Mouse (Mus musculus): ENCODE measurements around the gene Cpt1b. TPM values are rescaled to one million over a fixed set of nuclear protein-coding genes. Genes with fewer than 3 reads are reported as not detected.
A peak's percentile ranks its signal among the peaks of the same experiment; 100 is the strongest.

Gene Cpt1b
- total and polyA plus RNA-seq, 2 experiments from 2014 or later, result 2.2 to 2.4 TPM

DNA sequence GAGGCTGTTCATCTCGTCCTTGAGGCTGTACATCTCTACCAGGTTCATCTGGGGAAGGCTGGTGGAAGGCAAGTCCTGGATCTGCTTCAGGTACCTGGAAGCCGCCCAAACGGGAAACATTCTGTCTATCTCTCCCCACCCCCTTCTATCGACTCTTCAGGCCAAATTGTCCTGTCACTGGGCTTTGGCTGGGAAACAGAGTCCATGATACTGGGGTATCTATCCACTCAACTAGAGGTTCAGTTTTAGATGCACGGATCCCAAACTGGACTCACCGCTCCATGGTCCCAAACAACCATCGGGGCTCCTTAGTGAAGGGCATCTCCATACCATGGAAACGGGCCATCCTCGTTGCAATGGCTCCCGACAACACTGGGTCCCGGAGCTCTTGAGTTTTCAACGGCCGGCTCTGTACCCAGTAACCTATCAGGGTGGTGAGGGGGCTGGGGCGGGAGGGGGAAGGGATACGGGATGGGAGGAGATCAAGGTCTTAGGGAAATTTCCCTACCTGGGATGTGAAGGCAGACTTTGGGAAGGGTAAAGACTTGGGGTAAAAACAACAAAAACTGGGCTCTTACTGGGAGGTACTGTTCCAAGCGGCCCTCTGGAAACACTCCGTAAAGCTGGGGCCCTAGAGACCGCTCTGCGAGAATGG is 2.6 kb upstream of the Cpt1b start:
- no peak for DNase-seq (ENCODE audit: low spot score)
- H3K36me3 ChIP-seq (ENCODE audit: insufficient read depth, low read length), result peaks cover 24% of the 10 kb centered on the region
- no peak for ATAC-seq (ENCODE audit: low FRiP score)
- 83% methylated on average over 19 of the region's 19 CpGs for WGBS
- H3K4me1 ChIP-seq (ENCODE audit: insufficient read depth, low read length), result 0 out of 2 replicates have a peak, but pooled peaks cover 2% of the 10 kb centered on the region
- no peak for TF ChIP-seq CTCF (IDR thresholded peaks at IDR 0.05)
- H3K9me3 ChIP-seq (ENCODE audit: low read length), result no peaks in the 10 kb centered on the region
- H3K27me3 ChIP-seq (ENCODE audit: insufficient read depth, low read length), result no peaks in the 10 kb centered on the region
- H3K4me3 ChIP-seq (ENCODE audit: low read depth, low read length), result peak overlapping the region; percentile 76
- peak overlapping the region; percentile 96 for H3K4me2 ChIP-seq (ENCODE audit: low read depth, low read length, poor library complexity, severe bottlenecking)
- peak overlapping the region; percentile 66 for H3K9ac ChIP-seq (replicated peaks; ENCODE audit: low read length, poor library complexity, severe bottlenecking)
- no peak overlapping the region for H3K27ac ChIP-seq (ENCODE audit: low read depth, low read length)

- DNase-seq (ENCODE audit: low spot score), result no peak
- Histone ChIP-seq H3K27ac (ENCODE audit: low read depth, low read length) (no peak overlapping the region), H3K36me3 (ENCODE audit: insufficient read depth, low read length) (peaks cover 24% of the 10 kb centered on the region), H3K4me1 (ENCODE audit: insufficient read depth, low read length) (0 out of 2 replicates have a peak, but pooled peaks cover under 1% of the 10 kb centered on the region), H3K9ac (replicated peaks; ENCODE audit: low read length, poor library complexity, severe bottlenecking) (no peak overlapping the region), H3K9me3 (ENCODE audit: low read length) (no peaks in the 10 kb centered on the region), H3K27me3 (ENCODE audit: insufficient read depth, low read length) (no peaks in the 10 kb centered on the region), H3K4me2 (ENCODE audit: low read depth, low read length, poor library complexity, severe bottlenecking) (no peak overlapping the region), H3K4me3 (ENCODE audit: low read depth, low read length) (no peak overlapping the region)
- ATAC-seq (ENCODE audit: low FRiP score), result no peak
- no peak for TF ChIP-seq CTCF (IDR thresholded peaks at IDR 0.05)
- 87% methylated on average over 10 of the region's 10 CpGs for WGBS
Measured at GRCm38 (mm10) chr15:89426716-89427115, 1.1 kb upstream of the Cpt1b start.

DNA sequence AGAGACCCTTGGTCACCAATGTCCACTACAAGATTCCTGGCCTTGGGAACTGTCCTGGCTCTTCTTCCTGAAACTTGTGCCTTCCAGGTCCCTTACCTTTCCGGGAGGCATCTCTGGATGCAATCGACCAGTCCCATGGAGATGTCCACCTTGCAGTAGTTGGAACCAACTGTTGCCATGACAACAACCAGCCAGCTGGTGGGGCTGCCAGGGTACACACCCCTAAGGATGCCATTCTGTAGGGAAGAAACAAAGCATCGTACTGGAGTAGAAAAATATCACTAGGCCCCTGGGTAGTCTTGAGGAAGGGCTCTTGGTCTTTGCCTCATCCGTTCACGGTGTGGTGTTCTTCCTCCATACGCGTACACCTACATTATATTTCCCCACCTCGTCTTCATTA is 1.0 kb downstream of the Cpt1b start:
- H3K4me2 ChIP-seq (ENCODE audit: low read depth, low read length, poor library complexity, severe bottlenecking), result no peak overlapping the region
- ATAC-seq (ENCODE audit: low FRiP score) (no peak), DNase-seq (ENCODE audit: low spot score) (no peak)
- TF ChIP-seq CTCF (IDR thresholded peaks at IDR 0.05), result no peak
- H3K27me3 ChIP-seq (ENCODE audit: insufficient read depth, low read length), result no peaks in the 10 kb centered on the region
- no peaks in the 10 kb centered on the region for H3K4me1 ChIP-seq (ENCODE audit: insufficient read depth, low read length)
- H3K27ac ChIP-seq (ENCODE audit: low read depth, low read length), result no peak overlapping the region
- no peaks in the 10 kb centered on the region for H3K9me3 ChIP-seq (ENCODE audit: low read length)
- H3K9ac ChIP-seq (replicated peaks; ENCODE audit: low read length, poor library complexity, severe bottlenecking), result no peak overlapping the region
- H3K4me3 ChIP-seq (ENCODE audit: low read depth, low read length), result no peak overlapping the region
- peaks cover 27% of the 10 kb centered on the region for H3K36me3 ChIP-seq (ENCODE audit: insufficient read depth, low read length)
- WGBS, result 82% methylated on average over 8 of the region's 8 CpGs

DNA sequence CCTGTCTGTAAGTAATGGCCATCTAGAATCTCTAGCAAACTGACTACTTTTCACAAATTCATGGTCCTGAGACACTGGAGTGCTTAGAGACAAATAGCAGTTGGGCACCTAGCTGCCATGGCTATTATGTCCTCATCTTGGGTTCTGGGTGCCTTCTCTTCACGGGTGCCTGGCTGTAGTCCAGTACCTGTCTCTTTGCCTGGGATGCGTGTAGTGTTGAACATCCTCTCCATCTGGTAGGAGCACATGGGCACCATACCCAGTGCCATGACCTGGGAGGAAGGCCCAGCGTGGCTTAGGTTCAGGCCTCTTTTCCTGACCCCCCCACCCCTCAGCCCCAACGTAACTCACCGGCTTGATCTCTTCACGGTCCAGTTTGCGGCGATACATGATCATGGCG is 3.7 kb downstream of the Cpt1b start:
- ATAC-seq (ENCODE audit: low FRiP score) (no peak), DNase-seq (ENCODE audit: low spot score) (no peak)
- H3K9me3 ChIP-seq (ENCODE audit: low read length), result no peaks in the 10 kb centered on the region
- H3K4me1 ChIP-seq (ENCODE audit: insufficient read depth, low read length), result no peaks in the 10 kb centered on the region
- H3K36me3 ChIP-seq (ENCODE audit: insufficient read depth, low read length), result peaks cover 42% of the 10 kb centered on the region
- H3K27me3 ChIP-seq (ENCODE audit: insufficient read depth, low read length), result no peaks in the 10 kb centered on the region
- 91% methylated on average over 9 of the region's 9 CpGs for WGBS
- H3K4me3 ChIP-seq (ENCODE audit: low read depth, low read length), result no peak overlapping the region
- TF ChIP-seq CTCF (IDR thresholded peaks at IDR 0.05), result no peak
- no peak overlapping the region for H3K27ac ChIP-seq (ENCODE audit: low read depth, low read length)
- H3K9ac ChIP-seq (replicated peaks; ENCODE audit: low read length, poor library complexity, severe bottlenecking), result no peak overlapping the region
- H3K4me2 ChIP-seq (ENCODE audit: low read depth, low read length, poor library complexity, severe bottlenecking), result no peak overlapping the region

GRCm38 (mm10) chr15:89415282-89415681 is 10.4 kb downstream of the Cpt1b start:
- Histone ChIP-seq H3K9ac (replicated peaks; ENCODE audit: low read length, poor library complexity, severe bottlenecking) (no peak overlapping the region), H3K36me3 (ENCODE audit: insufficient read depth, low read length) (peaks cover 30% of the 10 kb centered on the region), H3K4me2 (ENCODE audit: low read depth, low read length, poor library complexity, severe bottlenecking) (no peak overlapping the region), H3K4me3 (ENCODE audit: low read depth, low read length) (no peak overlapping the region), H3K9me3 (ENCODE audit: low read length) (no peaks in the 10 kb centered on the region), H3K27me3 (ENCODE audit: insufficient read depth, low read length) (no peaks in the 10 kb centered on the region), H3K27ac (ENCODE audit: low read depth, low read length) (no peak overlapping the region), H3K4me1 (ENCODE audit: insufficient read depth, low read length) (no peaks in the 10 kb centered on the region)
- ATAC-seq (ENCODE audit: low FRiP score), result no peak
- no peak for TF ChIP-seq CTCF (IDR thresholded peaks at IDR 0.05)
- no peak for DNase-seq (ENCODE audit: low spot score)
- 87% methylated on average over 8 of the region's 8 CpGs for WGBS

DNA sequence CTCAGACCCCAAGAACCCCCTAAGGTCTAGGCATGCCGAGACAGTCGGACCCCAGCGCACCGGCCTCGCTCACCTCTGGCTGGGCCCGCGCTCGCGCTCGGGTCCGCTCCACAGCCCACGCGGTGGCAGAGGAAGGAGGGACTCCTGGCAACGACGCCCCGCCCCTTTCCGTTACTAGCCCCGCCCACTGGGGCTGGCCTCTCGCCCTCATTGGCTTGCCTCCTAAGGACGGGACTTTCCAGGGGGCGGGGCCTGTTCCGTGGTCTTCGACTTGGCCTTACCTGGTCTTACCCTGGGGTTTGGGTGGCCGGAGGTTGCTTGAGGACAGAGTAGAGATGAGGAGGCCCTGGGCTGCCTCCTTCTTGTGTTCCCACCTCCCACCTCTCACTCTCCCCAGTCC is 15.5 kb downstream of the Cpt1b start, which contains the start of gene Syce3:
Gene Syce3 (minus strand): TSS at position 386 of the 400 bp plus-strand sequence.
- no peak within 1 kb of the TSS for H3K4me2 ChIP-seq (ENCODE audit: low read depth, low read length, poor library complexity, severe bottlenecking)
- no peaks in the 10 kb centered on the region for H3K27me3 ChIP-seq (ENCODE audit: insufficient read depth, low read length)
- TF ChIP-seq CTCF (IDR thresholded peaks at IDR 0.05), result no peak
- H3K4me1 ChIP-seq (ENCODE audit: insufficient read depth, low read length), result no peaks in the 10 kb centered on the region
- H3K9ac ChIP-seq (replicated peaks; ENCODE audit: low read length, poor library complexity, severe bottlenecking), result no peak within 1 kb of the TSS
- H3K4me3 ChIP-seq (ENCODE audit: low read depth, low read length), result no peak within 1 kb of the TSS
- H3K9me3 ChIP-seq (ENCODE audit: low read length), result no peaks in the 10 kb centered on the region
- H3K27ac ChIP-seq (ENCODE audit: low read depth, low read length), result no peak within 1 kb of the TSS
- no peak for ATAC-seq (ENCODE audit: low FRiP score)
- no peaks in the 10 kb centered on the region for H3K36me3 ChIP-seq (ENCODE audit: insufficient read depth, low read length)
- no peak for DNase-seq (ENCODE audit: low spot score)
- 84% methylated on average over 24 of the region's 24 CpGs for WGBS
